Mouse (Mus musculus) brain, embryonic 14.5 days (tissue): ENCODE data around the gene Grid2ip. TPM values are rescaled to one million over a fixed set of nuclear protein-coding genes. Genes with fewer than 3 reads are reported as not detected.

Source experiments
- DNase-seq: peaks from one replicate; pipeline ENCODE4 v3.0.0-alpha.2; 2011; ENCODE audit warnings: low read depth
- CTCF ChIP-seq: fragments of 200-500 bp; IDR thresholded peaks from 2 replicates; pipeline ENCODE4 v1.5.1; 2012; ENCODE audit warnings: inconsistent platforms, mild to moderate bottlenecking, moderate library complexity, borderline replicate concordance; ENCODE audit not compliant: insufficient read depth, insufficient read length; ENCODE audit errors: extremely low read depth
- POLR2A ChIP-seq: fragments of 200-500 bp; IDR thresholded peaks from 2 replicates; pipeline ENCODE4 v1.6.1; 2012; ENCODE audit warnings: mild to moderate bottlenecking, inconsistent platforms, borderline replicate concordance; ENCODE audit not compliant: poor library complexity, insufficient read depth, insufficient read length, severe bottlenecking; ENCODE audit errors: extremely low read depth
- polyA plus RNA-seq: library from polyadenylated mRNA; depleted of rRNA; stranded (reverse); fragments of >200 nt; gene quantifications from 2 replicates; pipeline ENCODE4 v1.2.3, GENCODE M21; 2012; rRNA removed

The Grid2ip gene
- polyA plus RNA-seq, 1 experiment: 1.4 TPM

GRCm38 (mm10) chr5:143441753-143442152, 84.6 kb downstream of the Grid2ip start:
- TF ChIP-seq POLR2A: no peak
- no peak for TF ChIP-seq CTCF
- no peak for DNase-seq

Other genes with a start within 250 kb of the Grid2ip start
- gene Rnf216, start 244.3 kb upstream of the Grid2ip start, polyA plus RNA-seq: 32.9 and 33.2 TPM in 2 replicates
- gene Olfr718-ps1, start 209.8 kb upstream of the Grid2ip start, polyA plus RNA-seq: not detected in 2 replicates
- 15.2 and 17.3 TPM in 2 replicates for gene Rbak, start 176.6 kb upstream of the Grid2ip start, polyA plus RNA-seq
- gene Spdye4b, start 176.3 kb upstream of the Grid2ip start, polyA plus RNA-seq: not detected in 2 replicates
- gene Spdye4a, start 130.4 kb upstream of the Grid2ip start, polyA plus RNA-seq: not detected in 2 replicates
- gene Zfp12, start 122.2 kb upstream of the Grid2ip start, polyA plus RNA-seq: 32.3 and 34.8 TPM in 2 replicates
- 19.4 and 31.7 TPM in 2 replicates for gene Zfp316, start 87.3 kb upstream of the Grid2ip start, polyA plus RNA-seq
- gene Zfp853, start 63.7 kb upstream of the Grid2ip start, polyA plus RNA-seq: 1.9 and 3.8 TPM in 2 replicates
- 33.1 and 33.9 TPM in 2 replicates for gene E130309D02Rik, start 42.0 kb upstream of the Grid2ip start, polyA plus RNA-seq
- 70.3 and 76.3 TPM in 2 replicates for gene Zdhhc4, start 28.1 kb upstream of the Grid2ip start, polyA plus RNA-seq
- 58.0 and 68.0 TPM in 2 replicates for gene Kdelr2, start 46.5 kb downstream of the Grid2ip start, polyA plus RNA-seq
- 15.6 and 16.4 TPM in 2 replicates for gene Daglb, start 107.2 kb downstream of the Grid2ip start, polyA plus RNA-seq
- 447 and 498 TPM in 2 replicates for gene Rac1, start 170.7 kb downstream of the Grid2ip start, polyA plus RNA-seq